Mouse (Mus musculus) right cerebral cortex, adult 2 months (tissue): ENCODE measurements at regions not wholly inside any gene's neighbourhood (a gene's known extent, or its start where the extent isn't known, plus 50 kb on each side); places are given as distances from the start of the nearest gene placed in this dataset.

Source experiments
- DNase-seq, 2 experiments: peaks; one replicate each; pipeline ENCODE4 v3.0.0; 2021 to 2022; ENCODE audit warnings: low spot score in 2 of 2

GRCm38 (mm10) chr3:99716381-99716780, 168.8 kb upstream of the Spag17 start:
- DNase-seq = no peak

DNA sequence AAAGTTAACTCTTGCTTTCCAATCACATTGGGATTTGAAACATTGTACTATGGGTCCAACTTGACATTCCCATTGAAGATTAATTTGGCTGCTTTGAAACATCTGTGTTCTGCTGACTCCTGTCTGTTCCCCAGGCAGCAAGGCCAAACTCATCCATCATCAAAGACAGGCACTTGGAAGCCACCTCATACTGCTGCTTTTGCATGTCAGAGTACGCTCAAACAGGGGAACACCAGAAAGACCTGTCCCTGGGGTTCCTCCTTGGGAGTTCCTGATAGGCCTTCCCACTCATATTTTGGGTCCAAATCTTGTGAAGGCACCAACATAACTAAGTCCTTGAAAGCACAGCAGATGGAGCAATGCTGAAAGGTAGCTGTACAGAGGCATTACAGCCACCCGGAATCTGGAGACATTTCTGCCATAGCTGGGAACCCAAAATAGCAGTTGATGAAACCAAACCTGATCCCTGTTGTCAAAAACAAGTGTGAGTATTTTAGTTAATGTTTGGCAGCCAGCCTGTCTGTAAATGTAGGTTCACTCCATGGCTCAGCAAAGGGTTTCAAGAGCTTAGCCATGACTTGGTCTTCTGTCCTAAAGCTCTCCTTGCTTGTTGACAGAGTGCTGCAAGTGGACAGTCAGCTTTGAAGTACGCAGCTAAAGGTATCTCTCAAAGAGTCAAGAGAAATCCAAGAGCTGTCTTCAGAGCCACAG, 147.0 kb upstream of the Spag17 start:
- no peak for DNase-seq

- no peak for DNase-seq
Measured at GRCm38 (mm10) chr3:99739654-99740053, 145.6 kb upstream of the Spag17 start.

DNA sequence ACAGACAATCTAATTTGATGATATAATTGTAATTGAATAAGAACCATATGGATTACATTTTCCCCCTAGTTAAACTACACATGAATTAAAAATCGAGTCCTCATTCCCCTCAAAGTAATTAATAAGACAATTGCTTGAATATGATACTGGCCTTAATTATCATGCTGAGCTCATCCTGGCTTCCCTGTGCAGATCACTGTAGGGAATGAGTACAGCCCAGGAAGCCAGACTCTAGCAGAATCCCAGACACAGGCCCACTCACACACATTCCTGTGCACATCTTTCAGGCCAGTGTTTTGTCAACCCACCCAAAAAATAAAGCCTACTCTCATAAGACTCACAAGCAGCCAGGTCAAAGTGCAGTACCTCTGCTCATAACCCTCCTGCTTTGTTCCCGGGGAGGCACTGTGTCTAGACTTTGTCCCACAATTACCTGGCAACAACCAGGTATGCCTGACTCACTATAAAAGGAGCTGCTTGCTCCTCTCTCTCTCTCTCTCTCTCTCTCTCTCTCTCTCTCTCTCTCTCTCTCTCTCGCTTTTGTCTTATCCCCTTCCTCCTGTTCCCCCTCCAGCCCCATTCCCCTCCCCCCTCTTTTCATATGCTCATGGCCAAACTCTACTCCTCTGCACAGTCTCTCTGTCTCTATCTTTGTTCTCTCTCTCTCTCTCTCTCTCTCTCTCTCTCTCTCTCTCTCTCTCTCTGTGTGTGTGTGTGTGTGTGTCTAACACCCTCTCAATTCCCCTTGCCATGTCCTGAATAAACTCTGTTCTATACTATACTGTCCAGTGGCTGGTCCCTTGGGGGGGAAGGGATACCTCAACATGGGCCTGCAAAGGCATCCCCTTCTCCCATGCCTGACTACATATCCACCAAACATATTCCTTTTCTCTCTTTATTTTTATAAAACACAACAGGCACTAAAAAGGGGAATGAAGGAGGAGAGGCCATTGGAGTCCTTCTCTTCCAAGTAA, 143.7 kb upstream of the Spag17 start:
- no peak for DNase-seq

GRCm38 (mm10) chr3:99749725-99750124, 135.5 kb upstream of the Spag17 start:
- DNase-seq = no peak

- DNase-seq = no peak
Measured at GRCm38 (mm10) chr3:99778526-99778925, 106.7 kb upstream of the Spag17 start.

DNA sequence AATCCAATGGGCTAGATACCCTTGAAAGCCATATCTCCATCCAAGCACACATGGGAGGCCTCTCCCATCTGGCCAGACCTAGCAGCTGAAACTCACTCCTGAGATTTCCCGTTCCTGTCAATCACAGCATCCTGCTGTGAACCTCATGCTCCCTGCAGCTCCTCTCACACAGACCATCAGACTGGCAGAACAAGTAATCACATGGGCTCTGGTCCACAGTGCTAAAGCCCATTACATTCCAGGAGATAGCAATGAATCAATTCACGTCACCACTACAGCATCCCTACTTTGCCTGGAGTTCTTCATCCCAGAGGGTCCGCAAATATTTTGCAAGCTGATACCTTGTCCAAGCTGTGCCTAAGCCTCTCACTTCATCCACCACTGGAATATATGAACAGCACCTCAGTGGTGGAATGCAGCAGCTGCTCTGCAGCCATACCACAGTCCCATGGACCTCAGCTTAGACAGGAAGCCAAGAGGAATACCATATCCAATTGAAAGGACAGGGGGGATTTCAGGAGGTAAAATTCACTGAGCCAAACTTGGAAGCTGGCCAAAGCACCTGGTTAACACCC, 99.2 kb upstream of the Spag17 start:
- no peak for DNase-seq

GRCm38 (mm10) chr3:99791316-99791715, 93.9 kb upstream of the Spag17 start:
- no peak for DNase-seq

GRCm38 (mm10) chr3:99793622-99794021, 91.6 kb upstream of the Spag17 start:
- no peak for DNase-seq

DNA sequence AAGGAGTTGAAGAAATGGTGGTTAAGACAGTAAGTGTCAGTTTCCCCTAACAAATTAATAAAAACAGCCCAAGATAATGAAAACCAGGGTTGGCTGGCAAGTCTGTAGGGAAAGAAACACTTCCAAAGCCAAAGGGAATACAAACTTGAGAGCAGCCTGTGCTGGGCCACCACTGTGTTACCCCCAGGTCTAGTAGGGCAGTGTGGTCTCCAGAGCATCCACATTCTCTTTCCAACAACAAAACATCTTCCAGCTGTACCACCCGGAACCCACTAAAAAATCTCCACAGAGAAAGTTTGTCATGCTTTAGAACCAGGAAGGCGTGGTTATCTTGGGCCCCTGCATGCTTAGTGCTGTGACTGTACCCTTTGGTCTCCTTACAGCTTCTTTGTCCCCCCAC, 89.4 kb upstream of the Spag17 start:
- no peak for DNase-seq

DNA sequence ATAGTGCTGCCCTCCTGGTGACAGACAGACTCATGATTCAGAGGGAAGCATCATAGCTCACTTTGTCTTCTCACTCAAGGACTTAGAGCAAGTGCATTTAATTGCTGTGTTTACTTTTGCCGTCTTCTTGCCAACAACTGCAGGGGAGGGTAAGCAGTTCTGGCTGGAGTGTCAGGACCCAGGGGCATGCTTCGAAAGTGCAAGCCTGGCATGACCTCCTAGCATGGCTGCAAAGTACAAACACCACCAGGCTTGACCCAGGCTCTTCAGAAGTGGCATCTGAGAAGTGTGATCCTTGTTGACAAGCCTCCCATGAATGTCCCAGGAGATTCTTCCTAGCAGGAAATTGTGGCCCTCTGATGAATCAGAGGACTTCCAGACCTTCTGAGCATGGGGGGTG, 87.4 kb upstream of the Spag17 start:
- no peak for DNase-seq

- no peak for DNase-seq
Measured at GRCm38 (mm10) chr3:99810532-99810931, 74.7 kb upstream of the Spag17 start.

DNA sequence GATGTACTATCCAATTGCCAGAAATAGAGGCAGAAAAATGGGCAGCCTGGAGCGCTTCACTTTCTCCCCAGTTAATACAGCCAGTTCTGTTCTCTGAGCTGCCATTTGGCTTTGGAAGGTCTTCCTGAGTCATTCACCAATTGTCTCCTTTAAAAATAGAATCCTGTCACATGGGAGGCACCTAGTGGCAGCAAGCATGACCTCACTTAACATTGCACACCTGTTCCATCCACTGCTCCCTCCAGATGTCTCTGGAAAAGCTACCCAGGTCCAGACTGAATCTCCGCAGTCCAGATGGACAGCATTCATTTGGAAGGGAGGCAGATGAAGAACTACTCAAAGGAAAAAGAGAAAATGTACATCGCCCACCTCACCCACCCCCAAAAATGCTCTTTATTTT, 73.9 kb upstream of the Spag17 start:
- no peak for DNase-seq

DNA sequence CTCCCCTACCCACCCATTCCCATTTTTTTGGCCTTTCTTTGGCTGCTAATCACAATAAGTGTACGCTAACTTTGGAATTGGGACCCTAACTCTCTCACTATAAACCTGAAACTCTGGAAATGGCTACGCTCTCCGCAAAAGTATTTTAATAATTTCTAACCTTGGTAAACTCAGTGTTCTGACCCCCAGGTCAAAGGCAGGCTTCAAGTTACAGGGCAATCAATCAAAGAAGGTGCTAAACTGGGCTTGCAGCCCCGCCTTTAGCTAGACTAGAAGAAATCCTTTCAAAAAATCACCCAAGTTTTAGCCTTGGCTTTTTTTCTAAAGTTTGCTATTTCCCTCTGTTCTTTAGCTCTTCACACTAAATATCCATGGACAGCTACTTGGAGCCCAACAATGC, 72.4 kb upstream of the Spag17 start:
- DNase-seq = no peak

GRCm38 (mm10) chr3:99815115-99815514, 70.1 kb upstream of the Spag17 start:
- no peak for DNase-seq

GRCm38 (mm10) chr3:99817965-99818364, 67.2 kb upstream of the Spag17 start:
- no peak for DNase-seq

DNA sequence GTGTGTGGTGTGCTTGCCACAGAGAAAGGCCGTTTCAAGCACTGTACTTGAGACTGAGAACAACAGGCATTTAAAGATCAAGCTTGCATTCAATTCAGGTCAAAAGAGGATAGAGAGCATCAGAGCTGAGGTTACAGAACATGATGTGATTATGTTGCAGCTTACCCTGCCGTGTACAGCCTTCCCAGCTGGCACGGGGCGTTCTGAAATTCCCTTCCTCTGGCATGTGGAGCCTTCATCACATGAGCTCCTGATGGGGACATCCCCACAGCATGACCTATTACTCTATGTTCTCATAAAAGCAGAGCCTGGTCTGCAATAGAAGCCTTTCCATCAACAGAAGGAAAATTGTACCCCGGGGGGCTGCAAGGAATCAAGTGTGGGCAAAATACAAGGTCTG, 62.5 kb upstream of the Spag17 start:
- DNase-seq = no peak

- DNase-seq = no peak
Measured at GRCm38 (mm10) chr3:99823256-99823655, 62.0 kb upstream of the Spag17 start.
